Mouse (Mus musculus) spleen, adult 12 weeks (tissue): ENCODE measurements around the gene Maea.

Experiments
- DNase-seq: peaks from one replicate; pipeline ENCODE4 v3.0.0; 2022; ENCODE audit warnings: low spot score

Maea gene

GRCm38 (mm10) chr5:33357494-33357893, 22.2 kb downstream of the Maea start:
- no peak for DNase-seq

DNA sequence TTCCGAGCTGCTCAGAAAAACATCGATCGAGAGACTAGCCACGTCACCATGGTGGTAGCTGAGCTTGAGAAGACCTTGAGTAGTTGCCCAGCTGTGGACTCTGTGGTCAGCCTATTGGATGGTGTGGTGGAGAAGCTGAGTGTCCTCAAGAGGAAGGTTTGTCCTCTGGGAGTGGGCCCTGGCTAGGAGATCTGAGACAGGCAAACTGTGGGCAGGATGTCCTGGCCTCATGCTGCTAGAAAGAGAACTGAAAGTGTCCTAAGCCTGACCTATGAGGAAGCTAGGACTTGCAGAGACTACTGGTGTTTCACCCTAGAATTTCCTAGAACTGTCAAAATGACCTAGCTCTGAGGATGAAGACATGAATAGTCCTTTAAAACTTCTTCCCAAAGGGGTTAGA, 23.2 kb downstream of the Maea start:
- DNase-seq, result no peak

DNA sequence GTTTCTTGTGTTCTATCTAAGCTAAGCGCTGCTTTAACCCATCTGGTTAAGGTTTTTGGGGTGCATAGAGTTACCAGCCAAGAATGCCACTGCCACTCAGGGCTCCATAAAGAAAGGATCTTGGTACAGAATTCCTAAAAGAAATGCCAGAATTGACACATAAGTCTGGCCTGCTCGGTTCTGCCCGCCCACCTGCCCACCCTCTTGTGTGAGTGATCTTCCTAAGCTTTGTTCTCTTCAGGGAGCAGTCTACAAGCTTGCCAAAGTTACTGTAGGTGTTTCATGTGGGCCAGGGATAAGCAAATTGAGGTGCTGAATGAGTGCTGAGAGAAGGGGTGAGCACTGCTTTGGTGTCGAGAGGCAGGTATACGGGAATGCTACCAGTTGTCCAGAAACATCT, 28.0 kb downstream of the Maea start:
- no peak for DNase-seq

GRCm38 (mm10) chr5:33368651-33369050, 33.3 kb downstream of the Maea start:
- DNase-seq, result no peak

GRCm38 (mm10) chr5:33371137-33371536, 35.8 kb downstream of the Maea start:
- DNase-seq, result peak; percentile 31

DNA sequence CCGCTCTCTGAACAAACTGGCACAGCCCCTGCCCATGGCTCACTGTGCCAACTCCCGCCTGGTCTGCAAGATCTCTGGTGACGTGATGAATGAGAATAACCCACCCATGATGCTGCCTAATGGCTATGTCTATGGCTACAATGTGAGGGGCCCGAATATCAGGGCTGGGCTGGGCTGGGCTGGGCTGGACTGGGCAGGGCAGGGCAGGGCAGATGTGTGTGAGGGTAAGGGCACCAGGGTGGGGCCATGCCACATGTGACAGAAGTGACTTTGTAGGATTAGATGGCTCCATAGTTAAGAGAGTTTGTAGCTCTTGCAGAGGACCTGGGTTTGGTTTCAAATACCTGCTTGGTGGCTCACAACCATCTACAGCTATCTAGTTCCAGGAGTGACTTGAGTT, 36.4 kb downstream of the Maea start:
- no peak for DNase-seq

DNA sequence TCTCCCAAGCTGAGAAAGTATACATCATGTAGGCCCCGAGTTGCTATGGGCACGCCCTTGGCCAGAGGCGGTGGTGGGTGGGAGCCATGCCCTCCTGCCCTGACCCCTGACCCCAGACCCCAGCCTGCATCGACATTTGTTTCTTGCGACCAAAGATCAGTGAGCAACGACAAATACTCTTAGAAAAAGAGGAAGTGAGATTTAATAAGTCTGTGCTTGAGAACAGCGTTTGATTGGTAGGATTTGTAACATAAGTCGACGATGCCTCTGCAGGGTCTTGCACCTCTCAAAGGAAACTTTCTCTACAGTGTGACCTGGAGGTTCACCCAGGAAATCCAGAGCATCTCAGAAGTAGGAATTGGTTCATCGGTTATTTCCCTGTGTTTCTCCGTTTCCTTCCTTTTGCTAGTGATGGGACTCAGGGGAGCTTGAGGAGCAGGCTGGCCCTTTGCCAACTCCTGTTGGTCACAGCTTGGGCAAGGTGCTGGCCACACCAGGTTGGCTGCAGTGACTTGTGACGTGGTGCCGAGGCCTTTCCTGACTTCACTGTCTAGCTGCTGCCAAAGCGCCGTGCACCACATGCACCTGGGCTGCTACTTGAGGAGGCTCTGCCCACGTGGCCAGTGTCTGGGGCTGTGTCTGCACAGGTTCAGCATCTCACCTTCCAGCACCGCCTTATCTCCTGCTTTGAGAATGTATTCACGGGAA, 37.2 kb downstream of the Maea start:
- peak; percentile 7 for DNase-seq

- DNase-seq, result no peak
Measured at GRCm38 (mm10) chr5:33377176-33377575, 41.9 kb downstream of the Maea start.

DNA sequence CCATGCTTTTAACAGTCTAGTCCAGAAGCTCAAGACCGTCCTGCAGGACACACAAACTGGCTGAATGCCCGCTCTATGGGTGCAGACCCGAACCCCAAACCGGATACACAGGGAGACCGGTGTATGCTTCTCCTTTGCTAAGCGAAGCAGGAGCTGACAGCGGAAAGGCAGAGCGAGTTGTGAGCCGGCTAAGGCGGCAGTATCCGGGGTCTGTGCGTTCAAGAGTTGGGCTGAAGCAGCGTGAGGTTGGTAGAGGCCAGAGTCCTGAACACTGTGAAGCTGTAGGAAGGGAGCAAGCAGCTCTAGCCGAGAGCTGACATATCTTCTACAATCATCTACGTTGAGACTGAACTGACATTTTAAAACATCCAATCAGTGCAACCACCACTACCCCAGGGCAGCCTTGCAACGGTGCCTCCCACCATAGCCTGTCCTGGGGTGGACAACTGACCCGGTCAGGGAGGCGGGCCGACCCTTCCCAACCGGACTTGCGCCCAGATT, 42.5 kb downstream of the Maea start:
- DNase-seq, result no peak

GRCm38 (mm10) chr5:33378302-33378854, 43.1 kb downstream of the Maea start, which contains the start of gene Uvssa:
Gene Uvssa, plus strand, starts transcription at chr5:33378549.
- DNase-seq, result peak; percentile 100

- DNase-seq, result no peak
Measured at GRCm38 (mm10) chr5:33387550-33387949, 52.2 kb downstream of the Maea start.

DNA sequence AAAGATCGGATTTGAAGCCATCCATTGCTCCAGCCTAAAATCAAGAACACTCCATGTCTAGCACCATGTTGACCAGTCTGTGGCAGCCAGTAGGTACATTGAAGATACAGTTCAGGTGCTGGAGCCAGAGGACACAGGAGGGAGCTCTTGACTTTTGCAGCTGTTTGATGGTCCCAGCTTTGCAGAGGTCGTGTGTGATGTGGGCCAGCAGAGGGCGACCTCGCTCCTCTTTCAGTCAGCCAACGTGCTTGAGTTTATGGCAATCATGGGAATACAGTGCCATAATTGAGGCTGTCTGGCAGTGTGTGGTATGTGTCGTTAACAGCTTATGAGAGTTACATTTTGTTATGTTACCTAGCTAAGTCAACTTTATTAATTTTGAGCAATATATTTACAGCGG, 58.5 kb downstream of the Maea start:
- DNase-seq, result peak; percentile 43

DNA sequence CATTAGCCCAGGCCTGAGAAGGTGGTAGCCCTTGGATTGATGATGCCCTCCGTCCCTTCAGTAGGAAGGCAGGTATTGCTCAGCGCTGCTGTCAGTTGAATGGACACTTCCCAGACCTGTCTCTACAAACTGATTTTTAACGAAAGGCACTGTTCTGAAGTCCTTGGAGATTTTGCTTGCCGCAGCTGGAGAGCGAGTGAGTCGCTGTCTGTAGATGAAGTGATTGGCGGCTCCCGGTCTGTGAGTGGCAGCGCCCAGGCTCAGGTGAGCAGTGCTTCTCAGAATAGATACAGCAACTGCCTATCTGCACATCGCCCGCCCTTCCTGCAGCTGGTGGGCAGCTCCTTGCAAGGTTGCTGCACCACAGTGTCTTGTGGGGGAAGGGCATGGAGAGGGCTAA, 60.4 kb downstream of the Maea start:
- DNase-seq, result no peak

DNA sequence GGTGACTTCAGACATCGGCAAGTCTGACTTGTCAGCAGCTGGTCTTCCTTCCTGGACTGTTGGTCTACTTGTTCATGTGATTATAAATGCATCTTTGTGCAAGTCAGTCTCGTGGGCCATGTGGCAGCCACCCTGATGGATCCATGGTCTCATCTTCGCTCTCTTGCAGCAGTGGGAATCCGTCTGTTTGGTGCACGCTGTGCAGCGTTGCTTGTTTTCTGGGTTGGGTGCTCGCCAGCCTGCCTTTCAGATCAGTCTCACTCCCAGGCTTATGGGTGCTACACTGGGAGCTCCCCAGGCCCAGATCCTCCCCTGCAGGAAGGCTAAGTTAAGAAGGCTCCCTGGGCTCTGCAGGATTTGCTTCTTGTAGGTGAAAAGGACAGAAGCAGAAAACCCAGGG, 61.5 kb downstream of the Maea start:
- no peak for DNase-seq

DNA sequence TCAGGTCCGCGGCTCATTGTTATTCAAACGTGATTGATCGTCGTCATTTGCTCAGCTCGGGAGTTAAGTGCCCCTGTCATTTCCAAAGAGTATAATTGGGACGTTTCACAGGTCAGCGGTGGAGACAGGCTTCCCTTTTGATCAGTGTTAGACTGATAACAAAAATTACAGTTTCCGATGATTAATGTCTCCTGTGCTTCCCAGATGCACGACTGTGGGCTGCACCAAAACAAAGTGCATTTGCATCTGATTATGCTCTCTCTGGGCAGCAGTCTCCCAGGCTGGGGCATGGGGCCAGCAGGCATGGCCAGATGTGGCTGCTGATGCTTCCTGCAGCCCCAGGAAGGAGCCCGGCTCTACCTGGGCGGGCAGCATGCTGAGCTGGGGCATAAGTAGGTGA, 65.5 kb downstream of the Maea start:
- DNase-seq, result no peak

DNA sequence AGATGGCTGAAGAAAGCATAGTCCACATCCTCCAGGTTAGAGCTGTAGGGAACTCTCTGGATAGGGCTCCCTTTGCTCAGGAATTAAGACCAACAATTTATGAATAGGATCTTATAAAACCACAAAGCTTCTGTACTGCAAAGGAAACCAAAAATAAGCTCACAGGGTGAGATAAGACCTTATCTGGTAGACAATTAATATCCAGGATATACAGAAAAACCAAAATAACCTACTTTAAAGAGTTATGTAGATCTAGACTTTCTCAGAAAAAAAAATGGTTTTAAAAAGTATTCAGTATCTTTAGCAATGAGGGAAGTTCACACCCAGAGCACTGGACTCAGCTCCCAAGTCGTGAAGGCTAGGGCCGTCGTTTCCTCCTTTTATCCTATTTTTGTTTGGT, 85.0 kb downstream of the Maea start:
- DNase-seq, result no peak
